Comparison of ENCODE assay signal across 15 mouse cellular contexts in genomic region chr1:32639118-32639517, GRCm38 (mm10).
"Had no signal": no experiment of that assay in that cellular context is flagged by ENCODE, and none has a peak within 500 bp of the region (broad histone marks: within the 10 kb centered on the region; RNA-seq: fewer than 3 reads in every experiment).

No protein-coding gene starts in this region.

- ATAC-seq: intestine, postnatal 0 days; liver, embryonic 12.5 days; midbrain, embryonic 13.5 days; midbrain, embryonic 16.5 days had no signal

- DNase-seq: kidney, adult 2 months; kidney, postnatal 25 days; layer of hippocampus, adult 9-11 months; liver; lung, adult 18-20 months; lung, postnatal 10 days; lung, postnatal 36 days; retina, postnatal 1 day; right cerebral cortex, postnatal 14 days; thymus, adult 18-20 months; thymus, postnatal 36 days had no signal
